Mouse (Mus musculus) heart, postnatal 14 days (tissue): ENCODE measurements at regions not wholly inside any gene's neighbourhood (a gene's known extent, or its start where the extent isn't known, plus 50 kb on each side); places are given as distances from the start of the nearest gene placed in this dataset.
A peak's percentile ranks its signal among the peaks of the same experiment; 100 is the strongest.

Experiments
- DNase-seq, 2 experiments: peaks; one replicate each; pipeline ENCODE4 v3.0.0; 2021 to 2022
- intact Hi-C: fragments of 180-260 bp; cut with DNase I; formaldehyde crosslinking; loops from one replicate; pipeline ENCODE4 v1.15.1; 2025

DNA sequence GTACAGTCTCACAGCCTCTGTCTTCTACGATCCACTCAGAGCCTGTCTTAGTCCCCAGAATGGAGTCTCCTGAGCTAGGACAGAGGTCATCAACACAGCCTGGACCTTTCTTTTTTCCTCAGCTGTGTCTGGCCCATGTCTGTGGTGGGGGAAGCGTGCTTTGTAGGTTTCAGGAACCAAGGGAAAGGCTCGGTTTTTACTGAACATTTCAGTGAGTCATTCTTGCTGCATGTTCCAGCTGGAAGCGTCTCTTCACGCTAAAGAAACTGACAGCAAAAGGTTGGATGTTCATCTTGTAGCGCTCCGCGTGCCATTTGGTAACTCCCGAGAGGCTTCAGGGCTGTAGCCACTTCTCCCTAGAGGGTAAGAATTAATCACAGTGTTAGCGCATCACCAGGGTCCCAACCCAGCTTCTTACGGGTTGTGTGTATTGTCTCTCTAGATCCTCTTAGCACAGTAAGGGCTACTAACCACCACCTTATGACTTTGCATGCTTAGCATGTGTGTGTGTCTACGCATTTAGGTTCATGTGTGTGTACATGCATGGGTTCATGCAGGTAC is 280.2 kb downstream of the Gm49356 start:
- intact Hi-C loops: no loop called here
- no peak for DNase-seq

DNA sequence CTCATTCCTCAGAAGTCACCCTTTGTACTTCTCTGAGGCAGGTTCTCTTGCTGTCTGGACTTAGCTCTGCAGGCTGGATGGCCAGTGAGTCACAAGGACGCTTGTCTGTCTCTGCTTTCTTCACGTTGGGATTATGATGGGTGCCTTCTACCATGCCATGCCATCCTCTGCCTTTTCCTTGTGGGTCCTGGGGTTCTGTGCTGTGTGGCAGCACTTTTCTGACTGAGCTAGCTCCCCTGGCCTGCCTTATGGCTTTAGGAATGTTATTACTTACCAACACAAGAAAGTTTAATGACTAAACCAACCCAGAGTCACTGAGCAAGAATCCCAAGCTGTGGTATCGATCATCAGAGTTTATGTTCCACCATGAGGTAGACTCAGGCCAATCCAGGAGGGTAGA is 280.7 kb downstream of the Gm49356 start:
- intact Hi-C loops: no loop called here
- no peak for DNase-seq

DNA sequence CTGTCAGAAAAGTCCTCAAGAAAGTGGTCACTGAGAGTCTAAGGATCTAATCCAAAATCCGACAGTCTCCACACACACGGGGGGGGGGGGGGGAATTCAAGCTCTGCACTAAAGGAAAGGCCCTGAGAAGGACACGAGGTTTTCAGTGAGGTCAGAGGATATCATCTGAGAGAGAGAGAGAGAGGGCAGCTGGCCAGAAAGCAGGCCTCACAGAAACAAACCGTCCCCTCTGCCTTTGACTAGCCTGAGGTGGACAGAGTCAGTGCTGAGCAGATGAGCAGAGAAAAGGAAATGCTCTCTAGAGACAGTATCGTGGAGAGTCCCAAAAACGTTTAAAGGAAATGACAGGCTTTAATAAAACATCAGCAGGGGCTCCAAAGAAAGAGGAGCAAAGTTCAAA is 282.0 kb downstream of the Gm49356 start:
- peak in 1 of 2 experiments; percentile 39 for DNase-seq
- intact Hi-C loops: no loop called here

DNA sequence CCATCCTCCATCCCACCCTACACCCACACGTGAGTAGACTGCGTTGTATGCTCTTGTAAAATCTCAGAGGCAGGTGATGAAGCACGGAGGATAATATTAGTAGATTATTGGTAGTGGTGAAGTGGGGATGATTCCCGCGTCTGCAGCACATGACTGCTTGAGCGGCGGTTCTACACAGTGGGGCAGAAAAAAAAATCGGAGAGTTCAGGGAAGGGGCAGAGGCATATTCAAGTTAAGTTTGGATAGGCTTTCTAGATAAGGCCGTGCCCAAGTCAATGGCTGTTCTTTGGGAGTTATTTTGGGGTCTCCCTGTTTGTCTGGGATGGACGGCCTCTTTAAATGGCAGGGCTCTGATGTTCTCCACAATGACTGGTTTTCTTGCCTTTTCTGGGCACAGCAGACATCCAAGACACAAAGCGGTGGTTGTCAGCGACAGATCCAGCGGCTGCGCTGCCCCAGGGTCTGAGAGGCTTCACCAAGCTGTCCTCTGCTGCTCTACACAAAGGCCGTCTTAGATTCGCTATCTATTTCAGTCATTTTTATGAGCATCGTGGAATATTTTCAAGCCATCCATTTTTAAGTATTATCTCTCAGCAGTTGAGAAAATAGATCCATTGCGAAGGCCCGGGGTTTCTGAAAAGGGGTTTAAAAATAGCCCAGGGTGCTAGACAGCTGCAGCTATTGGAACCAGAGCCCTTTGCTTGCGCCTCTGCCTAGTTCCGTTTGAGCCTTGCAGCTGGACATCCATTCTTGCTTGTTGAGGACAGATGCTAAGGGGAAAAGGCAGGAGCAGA is 284.6 kb downstream of the Gm49356 start:
- intact Hi-C loops: no loop called here
- DNase-seq: peak in 1 of 2 experiments; percentile 37

DNA sequence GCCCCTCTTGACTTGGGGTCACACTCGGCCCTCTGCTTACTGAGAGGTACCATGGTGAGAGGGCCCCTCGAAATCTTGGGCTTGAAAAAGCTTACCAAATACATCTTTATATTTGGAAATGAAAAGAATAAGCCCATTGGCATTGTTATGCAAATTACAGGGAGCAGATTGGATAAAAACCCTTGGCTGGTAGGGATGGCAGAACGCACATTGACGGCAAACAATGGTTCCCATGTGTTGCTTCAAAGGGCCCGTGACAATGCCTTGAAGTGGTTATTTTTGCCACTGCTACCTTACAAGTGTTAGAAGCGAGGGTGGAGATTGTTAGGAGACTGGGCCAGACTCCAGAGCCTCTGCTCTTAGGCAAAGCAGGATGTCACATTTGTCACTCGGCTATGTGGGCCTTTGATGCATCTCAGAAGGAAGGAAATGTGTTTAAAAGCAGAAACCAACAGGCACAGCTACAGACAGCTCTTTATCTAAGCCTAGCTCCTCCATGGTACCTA is 285.2 kb downstream of the Gm49356 start:
- intact Hi-C loops: no loop called here
- peak in 1 of 2 experiments; percentile 39 for DNase-seq

DNA sequence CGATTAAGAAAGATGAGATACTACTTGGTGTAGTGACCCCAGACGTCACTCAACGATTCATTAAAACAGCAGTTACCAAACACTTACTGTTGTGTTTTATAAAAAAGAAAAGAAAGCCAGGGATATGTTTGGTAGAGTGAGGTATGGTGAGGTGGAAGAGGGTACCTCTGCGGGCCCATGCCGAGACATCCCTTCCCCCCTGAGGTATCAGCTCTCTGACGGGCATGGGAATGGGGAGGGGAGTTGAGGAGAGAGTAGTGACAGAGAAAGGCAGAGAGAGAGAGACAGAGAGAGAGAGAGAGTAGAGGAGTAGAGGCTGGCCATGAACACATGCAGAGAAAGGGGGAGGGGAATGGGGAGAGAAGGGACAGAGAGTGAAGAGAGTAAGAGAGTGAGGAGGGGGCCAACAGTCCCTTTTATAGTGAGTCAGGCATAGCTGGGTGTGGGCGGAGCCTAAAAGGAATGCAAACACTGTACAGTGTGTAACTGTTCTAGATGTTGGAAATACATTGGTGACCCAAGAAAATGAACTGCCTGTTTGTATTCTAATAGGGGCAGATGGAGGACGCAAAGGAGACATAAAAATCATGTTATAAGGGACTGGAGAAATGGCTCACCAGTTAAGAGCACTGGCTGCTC is 285.9 kb downstream of the Gm49356 start:
- no peak for DNase-seq
- intact Hi-C loops: no loop called here

DNA sequence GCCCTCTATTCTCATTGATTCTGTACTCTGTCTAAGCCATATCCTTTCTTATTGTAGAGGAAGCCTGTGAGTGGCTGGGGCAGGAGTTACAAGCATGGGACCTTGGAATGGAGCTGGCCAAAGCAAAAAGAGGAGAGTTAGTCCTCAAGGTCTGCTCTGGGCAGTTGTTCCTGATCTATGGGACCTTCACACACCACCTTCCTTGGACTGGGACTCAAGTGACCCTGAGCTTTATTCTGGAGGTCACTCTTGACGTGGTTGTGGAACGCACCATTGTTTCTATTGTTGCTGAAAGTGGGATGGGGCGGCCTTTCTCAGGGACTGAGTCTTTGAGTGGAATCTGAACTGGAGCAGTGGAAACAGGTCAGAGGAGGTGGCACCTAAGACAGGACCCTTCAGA is 291.0 kb downstream of the Gm49356 start:
- intact Hi-C loops: no loop called here
- DNase-seq: no peak

DNA sequence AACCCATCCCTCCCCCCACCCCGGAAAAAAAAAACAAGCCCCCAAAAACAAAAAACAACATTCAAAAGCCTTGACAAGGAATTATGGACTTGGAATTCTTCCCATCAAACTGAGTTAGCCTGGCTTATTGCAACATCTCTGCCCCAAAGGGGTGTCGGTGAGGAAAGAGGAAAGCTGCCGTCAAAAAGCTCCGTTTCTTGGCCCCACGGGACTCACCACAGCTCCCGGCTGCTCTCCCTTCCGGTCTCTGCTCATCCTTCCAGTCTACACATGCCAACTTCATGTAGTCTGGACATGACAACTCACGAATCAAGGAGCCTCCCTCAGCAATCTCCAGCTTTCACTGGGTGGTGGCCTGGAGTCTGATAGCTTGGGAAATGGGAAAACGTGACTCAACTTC is 295.4 kb downstream of the Gm49356 start:
- DNase-seq: no peak
- intact Hi-C loops: no loop called here

DNA sequence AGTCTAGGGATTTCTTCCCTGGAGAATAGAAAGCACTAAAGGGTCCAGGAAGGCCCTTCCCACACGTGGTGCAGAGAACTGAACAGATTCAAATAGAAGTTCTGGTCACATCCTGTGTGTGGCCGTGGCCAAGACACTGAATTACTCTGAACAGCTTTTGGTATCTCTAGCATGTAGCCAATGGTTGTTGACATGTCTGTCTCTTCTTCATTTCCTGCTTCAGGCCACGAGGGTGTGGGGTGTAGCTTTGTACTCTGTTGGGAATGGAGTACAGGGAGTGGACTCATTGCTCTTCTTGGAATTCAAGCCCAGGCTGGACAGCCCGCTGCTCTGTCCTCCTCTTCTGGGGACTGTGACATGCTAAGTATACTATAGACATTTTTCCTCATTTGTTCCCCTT is 298.5 kb downstream of the Gm49356 start:
- intact Hi-C loops: no loop called here
- DNase-seq: no peak

DNA sequence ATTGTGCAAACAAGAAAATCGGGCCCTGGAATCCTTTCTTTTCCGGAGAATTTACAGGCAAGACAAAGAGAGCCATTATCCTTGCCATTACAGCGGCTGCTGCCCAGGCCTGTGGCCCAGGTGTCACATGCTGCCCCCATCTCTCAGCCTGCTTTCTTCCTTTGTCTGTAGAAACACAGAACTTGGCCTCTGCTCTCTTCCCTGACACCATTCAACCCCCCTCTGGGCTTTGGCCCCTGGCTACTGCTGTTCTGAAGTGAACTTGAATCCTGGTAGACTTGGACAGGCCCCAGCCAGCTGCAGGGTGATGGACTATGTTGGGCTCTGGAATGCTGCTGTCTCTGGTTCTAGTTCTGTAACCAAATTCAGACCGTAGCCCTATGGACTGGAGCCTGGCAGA is 299.3 kb downstream of the Gm49356 start:
- intact Hi-C loops: no loop called here
- DNase-seq: peak in 1 of 2 experiments; percentile 43

DNA sequence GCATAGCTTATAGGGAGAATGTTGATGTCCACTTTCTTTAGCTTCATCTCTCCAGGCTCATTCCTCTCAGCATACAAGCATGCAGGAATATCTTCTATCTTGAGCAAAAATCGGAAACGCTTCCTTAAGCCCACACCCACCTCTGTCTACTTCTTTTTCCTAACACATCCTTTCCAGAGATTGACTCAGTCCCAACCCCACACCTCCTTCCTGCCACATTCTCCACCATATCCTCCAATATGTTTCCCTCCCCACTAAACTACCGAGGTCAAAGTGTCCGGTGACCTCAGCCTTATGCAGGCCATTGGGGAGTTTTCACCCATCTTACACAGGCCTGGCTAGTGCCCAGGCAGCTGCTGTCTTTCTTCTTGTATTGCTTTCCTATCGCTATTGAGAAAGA is 301.4 kb downstream of the Gm49356 start:
- intact Hi-C loops: no loop called here
- no peak for DNase-seq

DNA sequence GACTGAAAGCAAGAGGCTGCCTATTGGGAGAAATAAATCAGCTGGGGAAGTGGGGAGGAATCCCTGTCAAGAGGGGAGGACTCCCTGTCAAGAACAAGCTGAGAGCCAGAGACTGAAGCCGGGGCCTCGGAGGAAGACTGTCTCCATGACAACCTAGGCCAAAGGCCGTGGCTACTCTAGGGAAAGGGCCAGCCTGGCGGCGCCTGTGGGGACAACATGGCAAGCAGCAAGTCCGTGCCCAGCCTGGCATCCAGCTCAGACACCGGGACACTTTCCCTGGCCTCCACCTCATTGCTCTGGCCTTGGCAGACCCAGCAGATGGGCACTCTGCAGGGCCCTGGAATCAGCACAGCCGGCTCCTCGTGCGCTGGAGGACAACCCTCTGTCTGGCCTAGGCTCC is 305.3 kb downstream of the Gm49356 start:
- intact Hi-C loops: no loop called here
- peak; percentile 61 to 70 for DNase-seq

DNA sequence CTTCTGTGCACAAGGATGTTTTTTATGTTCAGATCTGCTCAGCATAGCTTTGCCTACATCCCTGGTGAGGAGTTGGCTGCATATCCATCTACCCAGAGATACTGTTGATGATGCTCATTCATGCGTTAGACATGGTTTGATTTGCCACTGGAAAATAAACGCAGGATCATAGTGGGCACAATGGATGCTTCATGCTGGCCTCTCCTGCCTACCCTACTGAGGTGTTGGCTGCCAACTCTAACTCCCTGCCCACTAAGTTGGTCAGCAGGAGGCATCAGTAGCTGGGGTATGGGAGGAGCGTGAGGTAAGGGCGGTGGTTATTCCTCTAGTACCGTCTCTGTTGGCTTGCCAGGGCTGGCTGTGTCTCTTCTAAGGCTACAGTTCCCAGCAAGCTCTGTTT is 307.3 kb downstream of the Gm49356 start:
- intact Hi-C loops: no loop called here

DNA sequence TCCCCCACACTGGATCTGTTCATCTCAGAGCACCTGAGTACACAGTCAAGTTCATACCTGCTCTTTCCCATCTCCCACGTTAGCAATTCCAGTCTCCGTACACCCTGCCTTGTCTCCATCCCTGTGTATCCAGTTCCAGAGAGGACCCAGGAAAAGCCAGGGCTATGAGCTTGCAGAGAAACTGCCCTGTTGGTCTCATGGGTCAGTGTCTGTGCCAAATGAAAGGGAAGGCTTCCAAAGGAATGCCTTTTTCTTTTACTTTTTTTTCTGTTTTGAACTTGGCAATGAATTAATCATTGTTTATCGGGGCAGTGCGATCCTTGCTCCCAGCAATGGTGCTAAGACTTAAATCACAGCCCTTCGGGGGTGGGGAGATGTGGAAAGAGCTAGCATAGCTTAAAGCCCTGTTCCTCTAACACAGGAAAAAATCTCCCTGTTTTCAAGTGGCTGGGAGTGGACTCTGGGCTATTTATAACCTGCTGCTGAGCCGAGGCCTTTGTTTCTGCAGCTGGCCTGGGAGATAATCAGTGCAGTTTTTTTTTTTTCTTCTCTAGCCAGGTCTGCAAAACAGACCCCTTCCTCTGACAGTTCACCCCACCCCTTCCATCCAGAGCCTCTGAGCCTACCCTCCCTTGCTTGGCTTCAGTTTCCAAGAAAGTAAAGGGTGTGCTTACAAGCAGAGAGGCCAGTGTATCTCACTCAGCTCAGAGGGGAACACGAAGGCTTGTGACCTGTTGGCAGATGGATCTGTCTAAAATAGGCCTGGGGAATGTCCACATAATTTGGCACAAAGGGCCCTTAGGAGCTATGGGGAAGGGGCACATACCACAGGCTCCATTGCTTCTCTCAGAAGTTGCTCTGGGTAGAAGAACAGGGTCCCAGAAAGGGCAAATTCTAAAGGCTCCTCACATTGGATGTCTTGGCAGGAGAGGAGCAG is 308.6 kb downstream of the Gm49356 start:
- peak; percentile 62 to 69 for DNase-seq
- intact Hi-C loops: no loop called here

More for the DNA sequence above, 307.3 kb downstream of the Gm49356 start:
- no peak for DNase-seq

DNA sequence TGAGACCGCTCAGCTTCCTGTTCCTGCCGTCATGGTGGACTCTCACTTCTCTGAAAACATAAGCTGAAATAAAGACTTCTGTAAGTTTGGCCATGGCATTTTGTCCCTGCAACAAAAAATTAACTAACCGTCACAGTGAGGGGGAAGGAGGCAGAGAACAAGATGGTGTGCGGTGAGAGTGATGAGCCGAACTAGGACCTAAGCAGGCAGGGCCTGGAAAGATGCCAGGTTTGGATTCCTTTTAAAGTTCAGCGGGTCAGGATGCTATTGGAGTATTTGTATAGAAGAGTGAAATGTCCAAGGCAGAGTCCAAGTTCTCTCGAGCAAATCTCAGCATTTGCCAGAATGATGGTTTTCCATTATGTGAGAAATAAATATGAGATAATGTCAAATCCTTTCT is 312.3 kb downstream of the Gm49356 start:
- intact Hi-C loops: no loop called here
- no peak for DNase-seq

DNA sequence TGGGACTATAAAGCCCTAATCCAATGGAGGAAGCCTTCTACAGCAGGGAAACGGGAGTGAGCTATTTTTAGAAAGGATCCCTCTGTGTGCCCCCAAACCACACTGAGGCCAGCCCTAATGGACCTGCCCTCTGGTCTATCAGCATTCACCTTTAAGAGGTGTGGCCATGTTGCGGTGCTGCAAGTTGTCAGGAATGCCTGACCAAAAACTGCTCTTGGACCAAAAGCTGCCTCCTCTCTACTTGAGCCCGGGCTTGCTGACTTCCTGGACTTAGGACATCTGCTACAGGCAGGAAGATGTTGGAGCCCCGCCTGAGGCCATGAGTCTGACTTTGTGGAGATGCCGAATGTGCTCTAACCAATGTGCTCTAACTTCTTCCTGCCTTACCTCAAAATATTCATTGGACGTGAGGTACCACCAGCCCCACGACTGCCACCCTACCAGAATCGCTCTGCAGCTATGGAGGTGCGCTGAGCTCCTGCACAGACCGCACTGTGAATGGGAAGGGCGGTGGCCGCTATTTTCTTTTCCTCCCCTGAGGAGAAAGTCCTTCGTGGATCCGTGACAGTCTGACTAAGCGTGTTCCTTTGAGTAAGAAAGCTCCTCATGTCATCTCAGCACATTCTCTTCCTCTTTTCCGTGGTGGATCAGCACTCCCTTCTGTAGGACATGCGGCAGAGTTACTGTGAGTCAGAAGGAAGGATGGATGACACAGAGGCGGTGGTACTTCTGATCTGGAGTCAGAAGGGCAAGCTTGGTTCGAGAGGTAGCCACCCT is 313.0 kb downstream of the Gm49356 start:
- DNase-seq: peak; percentile 40 to 43
- intact Hi-C loops: loop anchor here (2.0 kb wide), 2 partner anchors 121 to 147 kb away; no protein-coding TSS in a partner anchor

DNA sequence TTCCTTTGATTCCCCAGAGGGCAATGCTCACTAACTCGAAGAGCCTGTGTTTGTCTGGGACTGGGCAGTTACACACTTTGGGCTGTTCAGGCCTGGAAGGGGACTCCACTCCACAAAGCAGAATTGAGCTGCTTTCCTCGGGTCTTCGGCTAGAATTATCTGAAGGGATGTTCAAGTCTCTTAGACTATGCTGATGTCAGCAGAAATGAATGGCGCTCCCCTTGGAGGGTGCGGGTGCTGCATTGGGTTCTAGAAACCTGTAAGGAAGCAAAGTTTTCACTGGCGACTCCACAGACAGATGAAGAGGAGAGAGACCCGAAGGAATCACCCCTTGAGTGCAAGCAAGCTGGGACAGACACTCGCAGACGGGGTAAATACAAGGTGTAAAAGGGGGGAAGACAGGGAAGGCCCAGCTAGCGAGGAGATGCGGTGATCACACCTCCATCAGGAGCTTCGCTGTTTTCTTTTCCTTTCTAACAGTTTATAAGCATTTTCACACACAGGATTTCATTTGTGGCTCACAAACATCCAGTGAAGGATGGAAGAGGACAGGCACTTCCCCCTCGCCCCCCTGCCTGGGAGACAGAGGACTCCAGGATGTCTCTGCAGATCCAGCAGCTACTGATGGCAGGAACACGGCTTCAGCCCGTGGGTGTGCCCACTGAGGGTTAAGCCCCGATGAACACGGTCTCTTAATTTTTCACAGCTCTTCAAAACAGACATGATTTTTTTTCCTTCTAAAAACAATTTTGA is 314.2 kb downstream of the Gm49356 start:
- intact Hi-C loops: loop anchor here (1.0 to 2.0 kb wide), 3 partner anchors 122 to 229 kb away; no protein-coding TSS in a partner anchor
- DNase-seq: no peak

DNA sequence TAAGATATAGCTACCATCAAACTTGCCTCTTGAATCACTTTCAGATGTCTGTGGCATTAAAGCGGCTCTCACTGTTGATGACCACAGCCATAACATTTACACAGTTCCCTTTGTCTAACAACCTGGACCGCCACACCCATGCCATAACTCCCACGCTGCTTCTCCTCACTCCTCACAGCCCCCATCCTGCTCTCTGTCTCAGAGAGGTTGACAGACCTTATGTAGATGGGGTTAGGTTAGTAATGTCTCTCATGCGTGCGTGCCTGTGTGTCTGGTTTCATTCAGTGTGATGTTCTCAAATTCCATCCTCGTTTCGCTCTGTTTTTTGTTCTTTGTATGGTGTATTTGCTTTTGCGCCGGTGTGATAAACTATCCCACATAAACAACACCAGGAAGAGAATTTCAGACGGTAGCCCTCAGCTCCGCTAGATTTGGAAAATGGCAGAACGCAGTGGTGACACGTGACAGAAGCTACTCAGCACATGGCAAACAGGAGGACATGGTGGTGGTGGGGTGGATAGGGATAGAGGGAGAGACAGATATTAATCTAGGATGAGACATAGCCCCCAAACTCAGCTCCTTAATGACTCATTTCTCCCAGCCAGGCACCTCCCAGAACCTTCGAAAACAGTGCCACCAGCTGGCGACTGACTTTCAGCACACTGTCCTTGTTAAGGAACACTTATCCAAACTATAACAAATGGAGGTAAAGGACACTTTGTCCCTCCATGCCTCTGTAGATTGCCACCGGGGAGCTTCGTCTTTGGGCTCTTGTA is 314.9 kb downstream of the Gm49356 start:
- peak; percentile 60 to 71 for DNase-seq
- intact Hi-C loops: loop anchor here (1.0 to 2.0 kb wide), 4 partner anchors 87 to 230 kb away; no protein-coding TSS in a partner anchor
